Mouse (Mus musculus) heart, postnatal 4 days (tissue): ENCODE measurements around the gene Ccdc172. TPM values are rescaled to one million over a fixed set of nuclear protein-coding genes. Genes with fewer than 3 reads are reported as not detected.

Experiments used
- DNase-seq: peaks from one replicate; pipeline ENCODE4 v3.0.0; 2021
- total RNA-seq, 2 experiments: library from RNA; stranded (reverse); gene quantifications; 2 replicates each; pipeline ENCODE4 v1.2.3; 2021

Gene Ccdc172
- total RNA-seq, 2 experiments from 2014 or later: not detected

- no peak for DNase-seq
These were observed 60.8 kb downstream of the Ccdc172 start for GRCm38 (mm10) chr19:58572429-58573071.

GRCm38 (mm10) chr19:58573072-58573438 lies 61.3 kb downstream of the Ccdc172 start:
- DNase-seq: no peak

- DNase-seq: no peak
These were observed 70.2 kb downstream of the Ccdc172 start for GRCm38 (mm10) chr19:58582018-58582417.

- no peak for DNase-seq
These were observed 71.2 kb downstream of the Ccdc172 start for GRCm38 (mm10) chr19:58582956-58583355.

- no peak for DNase-seq
These were observed 74.3 kb downstream of the Ccdc172 start for GRCm38 (mm10) chr19:58586046-58586445.

- DNase-seq: no peak
These were observed 78.6 kb downstream of the Ccdc172 start for GRCm38 (mm10) chr19:58590251-58590936.

GRCm38 (mm10) chr19:58600381-58600780 lies 88.6 kb downstream of the Ccdc172 start:
- no peak for DNase-seq

Other genes starting within 250 kb of the Ccdc172 start
- gene Gfra1, start 56.1 kb upstream of the Ccdc172 start, total RNA-seq: 1 to 10 TPM; 1.1 to 2.0 TPM
- not detected for gene Pnlip, start 140.5 kb downstream of the Ccdc172 start, total RNA-seq
- gene Pnliprp1, start 216.9 kb downstream of the Ccdc172 start, total RNA-seq: 1 to 10 TPM in 1 of 2 experiments, under 1 TPM in 1; 0.32 to 1.0 TPM
- gene Pnliprp2, start 247.7 kb downstream of the Ccdc172 start, total RNA-seq: under 1 TPM in 1 of 2 experiments, not detected in 1; 0.16 TPM